Mouse (Mus musculus): ENCODE data around the gene Daw1. TPM values are rescaled to one million over a fixed set of nuclear protein-coding genes. Genes with fewer than 3 reads are reported as not detected.

Daw1 gene
- polyA plus RNA-seq (2015; fragmentation: Nextera tagmentation; extraction: Ambion mirVana), result 0.28 and 0.48 TPM in 2 replicates

DNA sequence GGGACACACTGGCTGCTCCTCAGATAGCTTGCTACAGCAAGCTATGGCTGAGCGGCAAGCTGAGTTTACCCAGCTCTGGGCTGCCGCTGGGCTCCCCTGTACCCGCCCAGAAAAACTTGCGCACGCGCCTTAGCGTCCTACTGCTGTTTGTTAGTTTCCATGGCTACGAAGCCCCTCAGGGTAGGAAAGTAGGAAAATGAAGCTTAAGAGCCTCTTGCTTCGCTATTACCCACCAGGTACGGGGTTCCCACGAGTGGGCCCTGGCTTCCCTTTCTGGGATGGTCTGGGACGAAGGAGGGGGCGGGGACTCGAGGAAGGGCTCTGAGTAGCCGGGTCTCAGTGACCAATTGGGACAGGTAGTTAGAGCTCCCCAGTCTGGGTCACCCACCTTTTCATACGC, at the start of gene Daw1:
Daw1 (plus strand) TSS at position 150 of the 400 bp plus-strand sequence.
- H3K4me2 ChIP-seq, result peak within 1 kb of the TSS; percentile 73
- no peaks in the 10 kb centered on the region for H3K36me3 ChIP-seq
- 0 out of 2 replicates have a peak, but pooled peaks cover 8% of the 10 kb centered on the region for H3K4me1 ChIP-seq (replicated peaks)
- WGBS, result under 1% methylated on average over 16 of the region's 16 CpGs
- peak; percentile 98 for ATAC-seq (ENCODE audit: low read depth)
- H3K27me3 ChIP-seq, result no peaks in the 10 kb centered on the region
- no peak within 1 kb of the TSS for H3K27ac ChIP-seq (replicated peaks)
- H3K4me3 ChIP-seq, result peak within 1 kb of the TSS; percentile 50
- peak within 1 kb of the TSS; percentile 64 for H3K9ac ChIP-seq
- H3K9me3 ChIP-seq, result no peaks in the 10 kb centered on the region

DNA sequence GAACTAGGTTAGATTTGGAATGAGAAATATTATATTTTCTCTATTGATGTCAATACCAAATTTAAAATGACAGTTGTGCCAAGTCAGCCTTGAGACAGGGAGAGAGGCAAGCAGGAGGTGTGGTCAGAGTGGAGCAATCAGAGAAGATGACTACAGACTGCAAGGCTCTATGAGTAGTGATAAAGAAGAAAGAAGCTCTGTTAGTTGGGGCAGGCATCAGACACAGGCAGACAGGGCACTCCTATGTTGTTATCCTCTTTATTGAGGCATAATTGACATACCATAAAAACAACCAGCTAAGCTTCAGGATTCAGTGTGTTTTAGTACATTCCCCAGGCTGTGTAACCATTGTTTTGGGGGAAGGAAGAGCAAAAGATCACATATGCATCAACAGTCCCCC, 48.6 kb upstream of the Daw1 start:
- Histone ChIP-seq H3K4me3 (no peak overlapping the region), H3K4me1 (replicated peaks) (no peaks in the 10 kb centered on the region), H3K9ac (no peak overlapping the region), H3K27ac (replicated peaks) (no peak overlapping the region), H3K27me3 (no peaks in the 10 kb centered on the region), H3K9me3 (no peaks in the 10 kb centered on the region), H3K4me2 (no peak overlapping the region), H3K36me3 (no peaks in the 10 kb centered on the region)
- no peak for ATAC-seq (ENCODE audit: low read depth)

DNA sequence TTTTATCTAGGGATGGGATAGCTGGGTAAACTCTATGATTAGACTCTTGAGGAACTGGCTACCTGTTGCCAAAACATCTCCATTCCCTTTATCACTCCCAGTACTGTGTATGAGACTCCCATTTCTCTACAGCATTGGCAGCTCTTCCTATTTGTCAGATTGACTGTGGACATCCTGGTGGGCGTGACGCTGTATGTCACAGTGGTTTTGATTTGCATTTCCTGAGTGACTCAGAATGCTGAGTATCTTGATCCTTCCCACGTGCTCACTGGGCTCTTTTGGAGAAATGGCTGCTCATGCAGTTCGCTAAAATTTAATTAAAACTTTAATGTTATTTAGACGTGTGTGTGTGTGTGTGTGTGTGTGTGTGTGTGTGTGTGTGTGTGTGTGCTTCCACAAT, 47.8 kb upstream of the Daw1 start:
- H3K9ac ChIP-seq, result no peak overlapping the region
- no peaks in the 10 kb centered on the region for H3K4me1 ChIP-seq (replicated peaks)
- H3K4me2 ChIP-seq, result no peak overlapping the region
- H3K27ac ChIP-seq (replicated peaks), result no peak overlapping the region
- H3K9me3 ChIP-seq, result no peaks in the 10 kb centered on the region
- ATAC-seq (ENCODE audit: low read depth), result no peak
- no peaks in the 10 kb centered on the region for H3K36me3 ChIP-seq
- no peak overlapping the region for H3K4me3 ChIP-seq
- no peaks in the 10 kb centered on the region for H3K27me3 ChIP-seq
- 84% methylated on average over 5 of the region's 5 CpGs for WGBS

DNA sequence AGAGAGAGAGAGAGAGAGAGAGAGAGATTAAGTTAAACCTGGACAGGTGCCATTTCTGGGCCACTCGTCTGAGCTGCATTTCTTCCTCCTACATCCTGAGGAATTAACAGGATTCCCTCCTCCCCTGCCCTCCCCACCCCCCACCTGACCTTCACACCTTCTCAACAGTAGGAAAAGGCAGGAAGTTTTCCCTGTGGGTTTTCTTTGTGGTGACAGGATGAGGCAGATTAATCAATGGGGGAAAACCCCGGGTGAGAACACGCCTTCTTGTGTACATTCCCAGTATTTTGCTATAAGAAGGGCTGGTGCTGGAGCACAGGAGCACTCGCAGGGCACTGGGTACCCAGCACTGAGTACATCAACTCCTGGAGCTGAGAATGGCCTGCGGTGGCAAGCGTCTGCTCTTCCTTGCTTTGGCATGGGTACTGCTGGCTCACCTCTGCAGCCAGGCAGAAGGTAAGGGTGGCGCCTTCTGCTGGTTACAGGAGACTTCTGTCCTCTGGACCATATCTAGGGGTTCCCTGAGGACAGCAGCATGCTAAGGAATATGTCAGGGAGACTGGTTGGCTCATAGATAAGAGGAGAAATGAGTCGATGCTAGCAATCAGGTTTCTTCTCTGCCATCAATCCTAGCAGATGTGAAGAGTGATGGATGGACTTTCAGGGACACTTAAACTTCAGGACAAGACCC, 43.0 kb upstream of the Daw1 start, which contains the start of gene Ccl20:
Ccl20 (plus strand) TSS at position 320 of the 691 bp plus-strand sequence.
- H3K4me3 ChIP-seq, result no peak within 1 kb of the TSS
- no peaks in the 10 kb centered on the region for H3K9me3 ChIP-seq
- no peak within 1 kb of the TSS for H3K27ac ChIP-seq (replicated peaks)
- H3K4me2 ChIP-seq, result no peak within 1 kb of the TSS
- no peaks in the 10 kb centered on the region for H3K36me3 ChIP-seq
- H3K9ac ChIP-seq, result no peak within 1 kb of the TSS
- H3K27me3 ChIP-seq, result no peaks in the 10 kb centered on the region
- no peak for ATAC-seq (ENCODE audit: low read depth)
- H3K4me1 ChIP-seq (replicated peaks), result no peaks in the 10 kb centered on the region
- 47% methylated on average over 8 of the region's 8 CpGs for WGBS

DNA sequence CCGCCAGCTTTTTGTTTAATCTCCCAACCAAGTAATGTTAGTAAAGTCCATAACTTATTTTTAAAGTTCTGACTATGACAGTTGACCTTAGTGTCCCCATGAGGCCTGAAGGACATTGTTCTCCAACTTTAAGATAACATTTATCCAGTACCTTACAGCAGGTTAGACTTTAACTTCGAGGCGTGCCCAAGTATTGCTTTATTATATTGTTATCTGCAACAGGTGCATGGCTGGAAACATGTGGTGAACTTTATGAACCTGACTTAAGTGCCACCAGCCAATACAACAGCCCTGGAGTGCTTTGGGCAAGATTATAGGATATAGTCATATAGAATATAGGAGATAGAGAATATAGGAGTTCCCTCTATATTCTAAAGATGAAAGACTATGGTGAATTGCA, 42.3 kb upstream of the Daw1 start:
- 95% methylated on average over 3 of the region's 3 CpGs for WGBS
- ATAC-seq (ENCODE audit: low read depth), result no peak
- Histone ChIP-seq H3K27me3 (no peaks in the 10 kb centered on the region), H3K9me3 (no peaks in the 10 kb centered on the region), H3K36me3 (no peaks in the 10 kb centered on the region), H3K4me1 (replicated peaks) (no peaks in the 10 kb centered on the region), H3K4me3 (no peak overlapping the region), H3K4me2 (no peak overlapping the region), H3K9ac (no peak overlapping the region), H3K27ac (replicated peaks) (no peak overlapping the region)

DNA sequence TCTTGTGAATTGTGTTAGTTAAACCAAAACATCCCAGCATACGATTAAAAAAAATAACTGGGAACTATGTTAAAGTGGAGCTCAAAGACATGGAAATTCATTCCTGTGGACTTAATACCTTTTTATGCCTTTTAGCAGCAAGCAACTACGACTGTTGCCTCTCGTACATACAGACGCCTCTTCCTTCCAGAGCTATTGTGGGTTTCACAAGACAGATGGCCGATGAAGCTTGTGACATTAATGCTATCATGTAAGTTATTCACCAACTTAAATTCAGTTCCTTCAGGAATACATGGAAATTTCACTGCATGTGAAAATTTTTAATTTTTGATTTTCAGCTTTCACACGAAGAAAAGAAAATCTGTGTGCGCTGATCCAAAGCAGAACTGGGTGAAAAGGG, 41.9 kb upstream of the Daw1 start:
- no peak overlapping the region for H3K27ac ChIP-seq (replicated peaks)
- no peaks in the 10 kb centered on the region for H3K4me1 ChIP-seq (replicated peaks)
- H3K4me2 ChIP-seq, result no peak overlapping the region
- H3K9ac ChIP-seq, result no peak overlapping the region
- no peak for ATAC-seq (ENCODE audit: low read depth)
- WGBS, result 92% methylated on average over 7 of the region's 7 CpGs
- no peaks in the 10 kb centered on the region for H3K9me3 ChIP-seq
- no peaks in the 10 kb centered on the region for H3K27me3 ChIP-seq
- H3K4me3 ChIP-seq, result no peak overlapping the region
- H3K36me3 ChIP-seq, result no peaks in the 10 kb centered on the region

DNA sequence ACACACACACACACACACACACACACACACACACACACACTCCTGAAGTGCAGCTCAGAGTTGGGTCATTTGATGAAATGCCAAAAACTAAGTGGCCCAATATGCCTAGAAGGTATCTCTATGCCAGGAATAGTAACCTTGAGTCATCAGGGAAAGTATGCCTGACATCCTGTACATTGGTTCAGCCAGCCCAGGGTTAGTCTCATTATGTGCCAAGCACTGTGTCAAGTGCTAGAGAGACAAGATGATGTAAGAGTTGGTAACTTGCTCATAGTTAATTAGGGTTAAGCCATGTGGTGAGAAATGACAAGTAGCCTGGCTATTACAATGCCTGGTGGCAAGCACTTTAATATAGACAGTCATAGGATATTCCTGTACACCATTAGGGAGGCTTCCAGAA, 39.6 kb upstream of the Daw1 start:
- H3K27ac ChIP-seq (replicated peaks), result no peak overlapping the region
- H3K9me3 ChIP-seq, result no peaks in the 10 kb centered on the region
- ATAC-seq (ENCODE audit: low read depth), result no peak
- no peaks in the 10 kb centered on the region for H3K4me1 ChIP-seq (replicated peaks)
- no peak overlapping the region for H3K4me2 ChIP-seq
- H3K4me3 ChIP-seq, result no peak overlapping the region
- H3K27me3 ChIP-seq, result no peaks in the 10 kb centered on the region
- H3K9ac ChIP-seq, result no peak overlapping the region
- H3K36me3 ChIP-seq, result no peaks in the 10 kb centered on the region

DNA sequence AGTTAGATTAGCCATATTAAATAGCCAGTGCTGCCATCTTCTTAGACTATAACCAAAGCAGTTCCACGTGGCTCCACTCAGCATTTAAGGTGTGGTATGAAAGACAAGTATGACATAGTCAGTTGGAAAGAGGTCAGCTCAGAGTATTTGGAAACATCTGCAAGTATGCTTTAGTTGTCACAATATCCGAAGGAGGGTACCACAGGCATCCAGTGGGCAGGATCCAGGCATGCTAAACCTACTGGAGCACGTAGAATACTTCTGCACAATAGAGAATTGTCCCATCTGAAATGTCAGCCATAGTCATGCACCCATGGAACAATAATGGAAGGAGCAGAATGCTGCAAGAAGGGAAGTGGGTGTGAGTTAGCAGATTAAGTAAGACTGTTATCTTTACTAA, 39.2 kb upstream of the Daw1 start:
- no peaks in the 10 kb centered on the region for H3K4me1 ChIP-seq (replicated peaks)
- WGBS, result 81% methylated on average over 3 of the region's 3 CpGs
- no peaks in the 10 kb centered on the region for H3K36me3 ChIP-seq
- H3K27me3 ChIP-seq, result no peaks in the 10 kb centered on the region
- no peak overlapping the region for H3K27ac ChIP-seq (replicated peaks)
- no peaks in the 10 kb centered on the region for H3K9me3 ChIP-seq
- ATAC-seq (ENCODE audit: low read depth), result no peak
- H3K9ac ChIP-seq, result no peak overlapping the region
- no peak overlapping the region for H3K4me3 ChIP-seq
- no peak overlapping the region for H3K4me2 ChIP-seq

DNA sequence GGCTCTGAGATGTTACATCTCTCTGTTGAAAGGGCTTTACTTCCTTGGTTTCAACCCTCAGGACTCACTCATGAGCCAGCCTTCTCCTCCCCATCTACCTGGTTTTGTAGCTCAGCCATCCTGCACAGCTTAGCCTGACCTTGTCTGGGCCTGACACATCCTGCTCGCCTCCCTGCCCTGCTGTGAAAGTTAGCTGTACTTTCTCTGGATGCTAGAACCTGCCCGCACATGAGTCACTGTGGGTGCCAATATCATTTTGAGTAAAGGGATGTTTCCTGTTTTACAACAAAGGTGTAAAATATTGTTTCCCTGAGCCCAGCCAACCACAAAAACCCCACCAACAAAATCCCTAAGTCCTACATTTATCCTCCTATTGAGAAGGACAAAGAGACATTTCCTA, 36.4 kb upstream of the Daw1 start:
- no peaks in the 10 kb centered on the region for H3K9me3 ChIP-seq
- no peaks in the 10 kb centered on the region for H3K36me3 ChIP-seq
- H3K27ac ChIP-seq (replicated peaks), result no peak overlapping the region
- no peaks in the 10 kb centered on the region for H3K27me3 ChIP-seq
- H3K4me1 ChIP-seq (replicated peaks), result no peaks in the 10 kb centered on the region
- WGBS, result 90% methylated on average over 2 of the region's 2 CpGs
- ATAC-seq (ENCODE audit: low read depth), result no peak
- H3K4me3 ChIP-seq, result no peak overlapping the region
- no peak overlapping the region for H3K4me2 ChIP-seq
- no peak overlapping the region for H3K9ac ChIP-seq

DNA sequence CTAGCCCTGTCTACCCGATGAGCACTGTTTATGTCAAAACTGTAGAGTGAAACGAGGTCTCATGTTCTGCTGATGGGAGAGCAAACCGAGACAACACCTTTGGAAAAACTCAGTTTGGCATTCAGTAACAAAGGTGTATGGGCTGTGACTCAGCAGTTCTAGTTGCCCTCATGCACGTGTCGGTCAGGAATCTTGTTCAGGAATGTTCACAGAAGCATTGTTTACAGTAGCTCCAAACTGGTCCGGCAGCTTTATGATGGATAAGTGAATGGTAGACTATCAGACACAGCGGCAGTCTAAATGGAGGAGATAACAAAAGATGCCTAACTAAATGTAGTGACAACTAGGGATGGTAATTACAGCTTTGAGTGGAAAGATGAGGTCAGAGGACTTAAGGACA, 23.7 kb upstream of the Daw1 start:
- Histone ChIP-seq H3K4me3 (no peak overlapping the region), H3K9me3 (no peaks in the 10 kb centered on the region), H3K4me2 (no peak overlapping the region), H3K9ac (no peak overlapping the region), H3K4me1 (replicated peaks) (no peaks in the 10 kb centered on the region), H3K27ac (replicated peaks) (no peak overlapping the region), H3K36me3 (no peaks in the 10 kb centered on the region), H3K27me3 (no peaks in the 10 kb centered on the region)
- WGBS, result 87% methylated on average over 7 of the region's 7 CpGs
- no peak for ATAC-seq (ENCODE audit: low read depth)

DNA sequence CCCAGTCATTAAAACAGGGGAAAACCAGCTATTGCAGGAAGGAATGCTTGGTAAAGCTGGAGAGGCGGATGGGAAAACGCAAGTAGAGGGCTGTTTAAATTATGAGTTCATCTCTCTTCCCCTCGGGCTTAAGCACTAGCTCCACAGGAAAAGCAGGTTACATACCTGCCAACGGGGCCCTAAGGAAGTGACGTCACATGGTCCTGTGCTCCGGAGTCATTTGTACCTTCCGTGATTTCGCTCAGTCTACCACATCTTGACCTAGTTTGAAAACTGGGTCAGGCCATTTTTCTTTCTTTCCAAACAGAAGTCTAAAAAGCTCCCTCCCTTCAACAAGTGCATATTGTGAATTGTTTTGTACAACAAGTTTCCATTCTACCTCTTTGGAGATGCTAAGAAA, 21.7 kb upstream of the Daw1 start:
- no peak overlapping the region for H3K4me2 ChIP-seq
- no peaks in the 10 kb centered on the region for H3K9me3 ChIP-seq
- H3K9ac ChIP-seq, result no peak overlapping the region
- no peak overlapping the region for H3K27ac ChIP-seq (replicated peaks)
- no peaks in the 10 kb centered on the region for H3K27me3 ChIP-seq
- 87% methylated on average over 8 of the region's 8 CpGs for WGBS
- H3K36me3 ChIP-seq, result no peaks in the 10 kb centered on the region
- ATAC-seq (ENCODE audit: low read depth), result no peak
- no peak overlapping the region for H3K4me3 ChIP-seq
- H3K4me1 ChIP-seq (replicated peaks), result no peaks in the 10 kb centered on the region

DNA sequence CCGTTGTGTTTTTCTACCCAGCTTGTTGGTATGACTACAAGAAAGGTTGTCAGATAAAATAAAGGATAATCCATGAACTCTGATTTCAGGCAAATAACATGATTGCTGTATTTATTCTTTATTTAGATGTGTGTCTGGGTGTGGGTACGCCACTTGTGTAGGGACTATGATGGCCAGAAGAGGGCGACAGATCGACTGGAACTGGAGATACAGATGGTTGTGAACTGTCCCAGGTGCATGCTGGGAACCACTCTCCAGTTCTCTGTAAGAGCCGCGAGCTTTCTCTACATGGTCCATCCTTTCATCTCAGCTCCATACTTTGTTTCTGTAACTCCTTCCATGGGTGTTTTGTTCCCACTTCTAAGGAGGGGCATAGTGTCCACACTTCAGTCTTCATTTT, 20.8 kb upstream of the Daw1 start:
- 85% methylated on average over 6 of the region's 6 CpGs for WGBS
- H3K4me2 ChIP-seq, result no peak overlapping the region
- no peak for ATAC-seq (ENCODE audit: low read depth)
- no peak overlapping the region for H3K4me3 ChIP-seq
- H3K27me3 ChIP-seq, result no peaks in the 10 kb centered on the region
- H3K27ac ChIP-seq (replicated peaks), result no peak overlapping the region
- no peak overlapping the region for H3K9ac ChIP-seq
- H3K4me1 ChIP-seq (replicated peaks), result no peaks in the 10 kb centered on the region
- H3K9me3 ChIP-seq, result no peaks in the 10 kb centered on the region
- no peaks in the 10 kb centered on the region for H3K36me3 ChIP-seq

DNA sequence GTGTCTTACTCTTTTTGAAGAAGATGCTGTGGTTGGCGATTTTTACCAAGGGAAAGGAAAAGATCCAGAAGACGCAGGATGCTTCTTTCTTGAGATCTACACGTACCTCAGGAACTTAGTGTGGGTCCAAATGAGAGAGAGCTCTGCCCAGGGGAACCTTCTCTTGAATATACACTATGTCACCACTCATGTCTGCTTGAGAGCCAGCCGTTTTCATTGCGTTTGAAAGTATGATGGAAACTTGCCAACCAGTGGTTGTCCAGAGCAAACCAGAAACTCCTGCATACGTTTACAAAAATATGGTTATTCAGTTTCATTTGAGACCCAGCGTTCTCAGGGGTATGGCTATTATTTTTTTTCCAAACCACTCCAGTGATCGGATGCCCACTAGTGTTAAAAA, 18.0 kb upstream of the Daw1 start:
- 86% methylated on average over 8 of the region's 8 CpGs for WGBS
- H3K27me3 ChIP-seq, result no peaks in the 10 kb centered on the region
- H3K4me1 ChIP-seq (replicated peaks), result no peaks in the 10 kb centered on the region
- no peak for ATAC-seq (ENCODE audit: low read depth)
- H3K9ac ChIP-seq, result no peak overlapping the region
- H3K4me3 ChIP-seq, result no peak overlapping the region
- H3K4me2 ChIP-seq, result no peak overlapping the region
- no peak overlapping the region for H3K27ac ChIP-seq (replicated peaks)
- H3K9me3 ChIP-seq, result no peaks in the 10 kb centered on the region
- no peaks in the 10 kb centered on the region for H3K36me3 ChIP-seq
